Mouse (Mus musculus) embryonic facial prominence, embryonic 14.5 days (tissue): ENCODE data around the gene Vdr. TPM values are rescaled to one million over a fixed set of nuclear protein-coding genes. Genes with fewer than 3 reads are reported as not detected.

Experiments used
- ATAC-seq: fragments of 200-750 bp; cut with Nextera tagmentation; 2 replicates; pipeline ENCODE4 v1.8.0; 2017; ENCODE audit warnings: low read depth, moderate number of reproducible peaks, moderate TSS enrichment
- DNase-seq: peaks from one replicate; pipeline ENCODE4 v3.0.0-alpha.2; 2015; ENCODE audit warnings: low spot score
- H3K27ac ChIP-seq: fragments of 300-500 bp; sonication (generic); replicated peaks from 2 replicates; pipeline ENCODE4 v1.5.1; 2014; ENCODE audit warnings: low read depth, mild to moderate bottlenecking, low read length, moderate library complexity
- H3K27me3 ChIP-seq: fragments of 300-500 bp; sonication (generic); replicated peaks from 2 replicates; pipeline ENCODE4 v1.6.1; 2014; ENCODE audit warnings: low read length; ENCODE audit not compliant: control insufficient read depth, insufficient read depth
- H3K36me3 ChIP-seq: fragments of 300-500 bp; sonication (generic); 2 replicates; pipeline ENCODE4 v1.6.1; 2014; ENCODE audit warnings: low read length, mixed read lengths; ENCODE audit not compliant: control insufficient read depth, insufficient read depth
- H3K4me1 ChIP-seq: fragments of 300-500 bp; sonication (generic); 2 replicates; pipeline ENCODE4 v1.6.1; 2014; ENCODE audit warnings: antibody characterized with exemption, low read length; ENCODE audit not compliant: control insufficient read depth, insufficient read depth
- H3K4me2 ChIP-seq: fragments of 300-500 bp; sonication (generic); 2 replicates; pipeline ENCODE4 v1.6.1; 2014; ENCODE audit warnings: low read depth, mild to moderate bottlenecking, low read length, moderate library complexity, mixed read lengths
- H3K4me3 ChIP-seq: fragments of 300-500 bp; sonication (generic); 2 replicates; pipeline ENCODE4 v1.5.1; 2014; ENCODE audit warnings: low read depth, mild to moderate bottlenecking, low read length
- H3K9ac ChIP-seq: fragments of 300-500 bp; sonication (generic); 2 replicates; pipeline ENCODE4 v1.6.1; 2014; ENCODE audit warnings: low read depth, mild to moderate bottlenecking, low read length, moderate library complexity, mixed read lengths
- H3K9me3 ChIP-seq: fragments of 300-500 bp; sonication (generic); 2 replicates; pipeline ENCODE4 v1.6.1; 2016; ENCODE audit warnings: low read length; ENCODE audit not compliant: control insufficient read depth
- WGBS: fragments of 180-500 bp; shearing (Covaris S2); extraction: QIAGEN DNeasy Blood & Tissue Kit; methylation state at CpG from one replicate; pipeline ENCODE4 v1.1.7; 2014; 5-methylcytosine and 5-hydroxymethylcytosine counted together
- polyA plus RNA-seq: library from polyadenylated mRNA; unstranded; fragments of >200 nt; fragmentation: Nextera tagmentation; extraction: Ambion mirVana; gene quantifications from 2 replicates; pipeline ENCODE4 v1.2.1, GENCODE M21; 2014

Gene Vdr
- polyA plus RNA-seq, 1 experiment from 2014 or later: 3.6 TPM

DNA sequence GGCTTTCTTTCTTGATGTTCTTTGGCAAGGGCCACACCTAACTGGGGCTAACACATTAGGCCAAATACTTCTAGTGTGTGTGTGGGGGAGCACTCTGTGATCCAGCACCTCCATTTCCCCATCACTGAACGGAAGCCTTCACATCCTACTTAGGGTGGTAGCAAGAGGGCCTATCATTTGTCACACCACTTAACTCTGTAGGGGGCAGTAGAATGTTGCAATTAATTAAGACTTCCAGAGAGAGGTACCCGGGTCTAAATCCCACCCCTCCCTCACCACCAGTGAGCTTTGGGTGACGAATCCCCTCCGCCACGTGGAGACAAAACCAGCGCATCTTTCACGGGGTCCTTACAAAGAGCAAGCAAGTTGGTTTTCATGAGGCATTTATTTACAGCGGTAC is 56.4 kb downstream of the Vdr start:
- no peaks in the 10 kb centered on the region for H3K4me1 ChIP-seq
- H3K9me3 ChIP-seq: no peaks in the 10 kb centered on the region
- no peak for ATAC-seq
- no peak overlapping the region for H3K9ac ChIP-seq
- H3K27me3 ChIP-seq: no peaks in the 10 kb centered on the region
- no peaks in the 10 kb centered on the region for H3K36me3 ChIP-seq
- no peak overlapping the region for H3K4me2 ChIP-seq
- DNase-seq: no peak
- no peak overlapping the region for H3K27ac ChIP-seq
- 69% methylated on average over 8 of the region's 8 CpGs for WGBS
- no peak overlapping the region for H3K4me3 ChIP-seq

DNA sequence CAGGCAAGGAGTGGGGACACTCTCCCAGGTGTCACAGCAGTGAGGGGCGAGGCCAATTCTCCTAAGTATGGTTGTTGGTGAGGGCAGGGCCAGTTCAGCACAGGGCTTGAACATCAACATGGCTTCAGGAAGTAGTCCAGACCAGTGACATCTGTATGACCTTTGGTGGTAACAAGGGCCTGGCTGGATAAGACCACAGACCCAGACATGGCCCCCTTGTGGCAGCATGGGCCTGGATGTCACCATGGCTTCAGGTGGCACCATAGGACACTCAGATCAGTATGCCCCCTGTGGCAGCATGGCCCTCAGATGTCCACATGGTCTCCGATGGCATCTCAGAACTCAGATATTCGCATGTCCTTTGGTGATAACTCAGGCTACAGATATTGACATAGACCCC is 58.1 kb downstream of the Vdr start:
- Histone ChIP-seq H3K9me3 (no peaks in the 10 kb centered on the region), H3K27ac (no peak overlapping the region), H3K27me3 (no peaks in the 10 kb centered on the region), H3K4me1 (no peaks in the 10 kb centered on the region), H3K4me3 (no peak overlapping the region), H3K9ac (no peak overlapping the region), H3K4me2 (no peak overlapping the region), H3K36me3 (no peaks in the 10 kb centered on the region)
- ATAC-seq: no peak
- WGBS: 82% methylated on average over 3 of the region's 3 CpGs
- no peak for DNase-seq

GRCm38 (mm10) chr15:97851011-97851410 is 59.4 kb downstream of the Vdr start:
- no peak overlapping the region for H3K4me2 ChIP-seq
- H3K4me1 ChIP-seq: no peaks in the 10 kb centered on the region
- ATAC-seq (no peak), DNase-seq (no peak)
- H3K36me3 ChIP-seq: no peaks in the 10 kb centered on the region
- H3K4me3 ChIP-seq: no peak overlapping the region
- no peak overlapping the region for H3K9ac ChIP-seq
- WGBS: 84% methylated on average over 5 of the region's 5 CpGs
- no peak overlapping the region for H3K27ac ChIP-seq
- H3K9me3 ChIP-seq: no peaks in the 10 kb centered on the region
- no peaks in the 10 kb centered on the region for H3K27me3 ChIP-seq

- no peak overlapping the region for H3K9ac ChIP-seq
- no peaks in the 10 kb centered on the region for H3K4me1 ChIP-seq
- H3K9me3 ChIP-seq: no peaks in the 10 kb centered on the region
- peak; percentile 45 for DNase-seq
- H3K4me3 ChIP-seq: no peak overlapping the region
- H3K27me3 ChIP-seq: no peaks in the 10 kb centered on the region
- H3K36me3 ChIP-seq: no peaks in the 10 kb centered on the region
- ATAC-seq: no peak
- no peak overlapping the region for H3K27ac ChIP-seq
- WGBS: 16% methylated on average over 2 of the region's 2 CpGs
- H3K4me2 ChIP-seq: no peak overlapping the region
Measured at GRCm38 (mm10) chr15:97850441-97850840, 60.0 kb downstream of the Vdr start.

DNA sequence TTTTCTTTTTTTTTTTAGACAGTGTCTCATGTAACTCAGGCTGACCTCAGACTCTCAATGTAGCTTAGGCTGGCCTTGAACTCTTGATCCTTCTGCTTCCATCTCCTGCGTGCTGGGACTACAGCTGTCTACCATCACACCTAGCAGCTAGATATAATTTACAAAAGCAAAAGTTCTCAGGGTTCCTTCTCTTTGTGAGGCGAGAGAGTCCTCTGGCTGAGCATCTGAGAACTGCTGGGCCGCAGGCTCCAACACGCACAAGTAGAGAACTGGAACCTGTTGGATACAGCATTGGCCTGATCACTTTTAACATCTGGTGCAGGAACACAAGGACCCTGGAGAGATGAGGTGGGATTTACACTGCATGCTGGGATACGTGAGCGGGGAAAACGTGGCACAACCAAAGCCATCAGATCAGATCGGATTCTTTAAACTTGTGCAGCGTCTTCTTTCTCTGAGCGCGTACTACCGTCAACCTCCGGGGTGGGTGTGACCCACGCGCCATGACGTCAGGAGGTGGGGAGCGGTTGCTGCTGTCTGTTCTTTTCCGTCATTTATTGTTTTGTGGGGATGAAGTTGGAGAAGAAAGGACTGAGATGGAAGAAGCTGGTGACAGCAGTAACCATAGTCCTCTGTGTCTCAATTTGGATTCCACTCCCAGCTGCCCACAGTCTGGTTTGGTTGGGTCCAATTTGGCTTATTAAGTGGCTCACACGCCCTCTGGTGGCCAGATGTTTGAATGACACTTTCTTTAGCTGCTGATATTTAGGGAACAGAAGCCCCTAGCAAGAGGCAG is 61.1 kb downstream of the Vdr start:
- H3K27ac ChIP-seq: peak overlapping the region; percentile 57; the same call in 1 of the 2 replicates
- no peaks in the 10 kb centered on the region for H3K27me3 ChIP-seq
- WGBS: 7% methylated on average over 19 of the region's 19 CpGs
- H3K9ac ChIP-seq: peak overlapping the region; percentile 52
- peak overlapping the region; percentile 59 for H3K4me2 ChIP-seq
- ATAC-seq (peak; percentile 88), DNase-seq (peak; percentile 95)
- peak overlapping the region; percentile 32 for H3K4me3 ChIP-seq
- no peaks in the 10 kb centered on the region for H3K4me1 ChIP-seq
- H3K9me3 ChIP-seq: no peaks in the 10 kb centered on the region
- H3K36me3 ChIP-seq: no peaks in the 10 kb centered on the region

GRCm38 (mm10) chr15:97847866-97848265 is 62.6 kb downstream of the Vdr start:
- Histone ChIP-seq H3K4me2 (no peak overlapping the region), H3K9ac (no peak overlapping the region), H3K27ac (no peak overlapping the region), H3K36me3 (no peaks in the 10 kb centered on the region), H3K4me3 (no peak overlapping the region), H3K4me1 (no peaks in the 10 kb centered on the region), H3K9me3 (no peaks in the 10 kb centered on the region), H3K27me3 (no peaks in the 10 kb centered on the region)
- 81% methylated on average over 2 of the region's 2 CpGs for WGBS
- ATAC-seq (no peak), DNase-seq (no peak)

DNA sequence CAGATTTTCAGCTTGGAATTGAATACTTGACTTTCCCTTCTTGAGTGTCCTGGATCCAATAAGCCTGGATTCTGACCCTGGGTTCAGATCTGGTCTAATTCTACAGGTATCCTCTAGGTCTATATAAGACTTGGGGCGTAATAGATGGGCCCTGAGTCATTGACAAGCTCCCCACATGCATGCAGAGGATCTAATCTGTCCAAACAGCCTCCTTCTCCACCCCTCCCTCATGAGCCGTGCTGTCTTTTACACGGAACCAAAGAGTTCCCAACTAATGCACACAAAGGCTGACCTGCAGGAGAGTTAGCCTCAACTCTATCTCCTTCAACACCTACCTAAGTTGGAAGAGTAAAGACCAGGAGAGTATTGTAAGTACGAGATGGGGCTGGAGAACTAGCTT is 63.1 kb downstream of the Vdr start:
- ATAC-seq: no peak
- 85% methylated on average over 4 of the region's 4 CpGs for WGBS
- H3K4me3 ChIP-seq: no peak overlapping the region

DNA sequence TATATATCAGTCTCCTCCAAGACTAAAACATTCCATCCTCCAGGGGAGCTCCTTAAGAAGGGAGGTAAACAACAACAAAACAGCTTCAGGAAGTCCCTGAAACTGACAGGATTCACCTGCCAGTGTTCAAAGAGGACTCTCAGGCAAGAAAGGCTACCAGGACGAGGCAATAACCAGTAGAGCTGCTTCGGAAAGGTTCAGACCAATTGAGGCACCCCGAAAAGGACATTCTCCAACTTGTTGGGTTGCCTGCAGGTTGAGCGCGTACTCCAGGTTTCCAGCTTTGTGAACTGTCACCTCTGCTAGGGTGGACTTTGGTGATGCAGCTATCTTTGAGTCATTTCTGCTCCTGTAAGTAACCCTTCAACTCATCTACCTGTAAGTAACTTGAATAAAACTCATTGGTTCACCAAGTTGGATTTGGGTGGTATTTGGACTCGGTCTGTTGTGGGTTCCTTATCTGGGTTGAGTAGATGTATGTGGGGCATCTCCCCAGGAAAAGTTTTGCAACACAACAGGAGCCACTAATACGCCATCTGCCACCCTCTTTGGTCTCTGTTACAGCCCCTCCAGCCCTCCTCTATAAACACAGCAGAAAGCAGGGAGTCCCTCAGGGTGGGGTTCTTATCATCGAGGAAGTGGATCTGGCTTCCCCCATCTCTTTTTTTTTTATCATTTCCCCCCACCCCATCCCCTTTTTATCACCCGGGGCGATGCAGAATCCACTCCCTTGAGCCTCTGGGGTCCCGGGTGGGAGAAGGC is 64.1 kb downstream of the Vdr start:
- 87% methylated on average over 11 of the region's 11 CpGs for WGBS
- H3K9ac ChIP-seq: no peak overlapping the region
- DNase-seq (no peak), ATAC-seq (no peak)
- no peak overlapping the region for H3K4me2 ChIP-seq
- no peaks in the 10 kb centered on the region for H3K36me3 ChIP-seq
- no peak overlapping the region for H3K4me3 ChIP-seq
- no peak overlapping the region for H3K27ac ChIP-seq
- H3K27me3 ChIP-seq: no peaks in the 10 kb centered on the region
- H3K4me1 ChIP-seq: no peaks in the 10 kb centered on the region
- H3K9me3 ChIP-seq: no peaks in the 10 kb centered on the region

More for the DNA sequence above, 63.1 kb downstream of the Vdr start:
- H3K27ac ChIP-seq: no peak overlapping the region
- H3K9me3 ChIP-seq: no peaks in the 10 kb centered on the region
- DNase-seq: no peak
- no peaks in the 10 kb centered on the region for H3K27me3 ChIP-seq
- H3K9ac ChIP-seq: no peak overlapping the region
- no peaks in the 10 kb centered on the region for H3K4me1 ChIP-seq
- no peak overlapping the region for H3K4me2 ChIP-seq
- no peaks in the 10 kb centered on the region for H3K36me3 ChIP-seq
